Mouse (Mus musculus): ENCODE data around the gene Actc1. TPM values are rescaled to one million over a fixed set of nuclear protein-coding genes. Genes with fewer than 3 reads are reported as not detected.
A peak's percentile ranks its signal among the peaks of the same experiment; 100 is the strongest.

The Actc1 gene
- polyA plus RNA-seq, 1 experiment from 2014 or later, result 188 TPM

DNA sequence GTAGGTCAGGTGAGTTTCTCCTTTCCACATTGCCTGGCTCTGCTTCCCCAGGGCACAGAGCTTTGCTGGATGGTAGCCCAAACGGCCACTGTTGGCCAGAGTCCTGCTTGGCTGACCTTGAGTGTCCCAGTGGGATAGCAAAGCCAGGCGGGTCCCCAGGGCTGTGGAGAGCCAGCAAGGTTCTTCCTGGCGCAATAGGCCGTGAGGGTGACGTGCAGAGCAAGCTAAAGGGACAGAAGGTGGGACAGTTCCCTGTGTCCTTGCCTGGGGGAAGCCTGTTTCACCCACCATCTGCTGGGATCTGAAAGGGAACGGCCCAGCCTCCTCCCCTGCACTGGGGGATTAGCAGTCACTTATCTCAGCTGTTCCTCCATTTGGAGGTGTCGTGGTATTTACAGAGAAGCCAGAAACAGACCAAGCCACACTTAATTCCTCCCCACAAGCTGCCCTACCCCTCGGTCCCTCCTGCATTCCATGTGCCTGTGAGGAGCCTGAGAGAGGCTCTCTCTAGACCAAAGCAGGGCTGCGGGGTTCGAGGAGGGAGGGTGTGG is 4.0 kb upstream of the Actc1 start:
- WGBS, result 38% methylated on average over 10 of the region's 10 CpGs
- Histone ChIP-seq H3K4me3 (ENCODE audit: low read depth, low read length) (no peak overlapping the region), H3K36me3 (ENCODE audit: control insufficient read depth, insufficient read depth, low read length) (no peaks in the 10 kb centered on the region), H3K9me3 (ENCODE audit: control insufficient read depth, low read length) (no peaks in the 10 kb centered on the region), H3K27ac (ENCODE audit: low read depth, low read length) (no peak overlapping the region), H3K4me1 (ENCODE audit: control insufficient read depth, insufficient read depth, low read length) (no peaks in the 10 kb centered on the region), H3K27me3 (ENCODE audit: control insufficient read depth, insufficient read depth, low read length) (no peaks in the 10 kb centered on the region), H3K9ac (ENCODE audit: low read length) (no peak overlapping the region), H3K4me2 (ENCODE audit: low read depth) (no peak overlapping the region)
- ATAC-seq (ENCODE audit: insufficient read depth, low FRiP score, low TSS enrichment), result no peak
- peak; percentile 16 for DNase-seq (ENCODE audit: low spot score)

GRCm38 (mm10) chr2:114054129-114054528 is 781 bp upstream of the Actc1 start:
- H3K4me2 ChIP-seq (ENCODE audit: low read depth), result no peak overlapping the region
- H3K9me3 ChIP-seq (ENCODE audit: control insufficient read depth, low read length), result no peaks in the 10 kb centered on the region
- no peaks in the 10 kb centered on the region for H3K36me3 ChIP-seq (ENCODE audit: control insufficient read depth, insufficient read depth, low read length)
- WGBS, result 85% methylated on average over 4 of the region's 4 CpGs
- no peaks in the 10 kb centered on the region for H3K4me1 ChIP-seq (ENCODE audit: control insufficient read depth, insufficient read depth, low read length)
- no peak overlapping the region for H3K4me3 ChIP-seq (ENCODE audit: low read depth, low read length)
- no peak for DNase-seq (ENCODE audit: low spot score)
- no peak overlapping the region for H3K9ac ChIP-seq (ENCODE audit: low read length)
- H3K27me3 ChIP-seq (ENCODE audit: control insufficient read depth, insufficient read depth, low read length), result no peaks in the 10 kb centered on the region
- H3K27ac ChIP-seq (ENCODE audit: low read depth, low read length), result no peak overlapping the region
- ATAC-seq (ENCODE audit: insufficient read depth, low FRiP score, low TSS enrichment), result no peak

DNA sequence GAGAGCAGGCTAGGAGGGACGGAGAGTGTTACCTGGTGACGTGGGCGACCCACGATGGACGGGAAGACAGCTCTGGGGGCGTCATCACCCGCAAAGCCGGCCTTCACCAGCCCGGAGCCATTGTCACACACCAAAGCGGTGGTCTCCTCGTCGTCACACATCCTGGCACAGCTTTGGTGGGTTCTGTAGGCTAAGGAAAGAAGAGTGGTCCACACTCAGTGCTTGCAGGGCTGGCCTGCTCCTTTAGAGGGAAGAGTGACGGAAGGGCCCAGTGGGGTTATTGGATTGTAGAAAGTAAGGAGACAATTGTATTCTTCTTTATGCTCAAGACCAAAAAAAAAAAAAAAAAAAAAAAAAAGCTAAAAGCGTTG is 1.5 kb downstream of the Actc1 start:
- WGBS, result 92% methylated on average over 13 of the region's 14 CpGs
- H3K27me3 ChIP-seq (ENCODE audit: control insufficient read depth, insufficient read depth, low read length), result no peaks in the 10 kb centered on the region
- no peaks in the 10 kb centered on the region for H3K4me1 ChIP-seq (ENCODE audit: control insufficient read depth, insufficient read depth, low read length)
- ATAC-seq (ENCODE audit: insufficient read depth, low FRiP score, low TSS enrichment), result no peak
- H3K27ac ChIP-seq (ENCODE audit: low read depth, low read length), result no peak overlapping the region
- H3K9me3 ChIP-seq (ENCODE audit: control insufficient read depth, low read length), result no peaks in the 10 kb centered on the region
- H3K36me3 ChIP-seq (ENCODE audit: control insufficient read depth, insufficient read depth, low read length), result no peaks in the 10 kb centered on the region
- H3K4me3 ChIP-seq (ENCODE audit: low read depth, low read length), result no peak overlapping the region
- H3K9ac ChIP-seq (ENCODE audit: low read length), result no peak overlapping the region
- H3K4me2 ChIP-seq (ENCODE audit: low read depth), result no peak overlapping the region
- DNase-seq (ENCODE audit: low spot score), result no peak

- Histone ChIP-seq H3K9ac (ENCODE audit: low read length) (no peak overlapping the region), H3K9me3 (ENCODE audit: control insufficient read depth, low read length) (no peaks in the 10 kb centered on the region), H3K36me3 (ENCODE audit: control insufficient read depth, insufficient read depth, low read length) (no peaks in the 10 kb centered on the region), H3K27me3 (ENCODE audit: control insufficient read depth, insufficient read depth, low read length) (no peaks in the 10 kb centered on the region), H3K4me2 (ENCODE audit: low read depth) (no peak overlapping the region), H3K27ac (ENCODE audit: low read depth, low read length) (no peak overlapping the region), H3K4me3 (ENCODE audit: low read depth, low read length) (no peak overlapping the region), H3K4me1 (ENCODE audit: control insufficient read depth, insufficient read depth, low read length) (no peaks in the 10 kb centered on the region)
- ATAC-seq (ENCODE audit: insufficient read depth, low FRiP score, low TSS enrichment) (no peak), DNase-seq (ENCODE audit: low spot score) (no peak)
- WGBS, result 92% methylated on average over 7 of the region's 7 CpGs
Observed at GRCm38 (mm10) chr2:114051111-114051870, 2.1 kb downstream of the Actc1 start.

DNA sequence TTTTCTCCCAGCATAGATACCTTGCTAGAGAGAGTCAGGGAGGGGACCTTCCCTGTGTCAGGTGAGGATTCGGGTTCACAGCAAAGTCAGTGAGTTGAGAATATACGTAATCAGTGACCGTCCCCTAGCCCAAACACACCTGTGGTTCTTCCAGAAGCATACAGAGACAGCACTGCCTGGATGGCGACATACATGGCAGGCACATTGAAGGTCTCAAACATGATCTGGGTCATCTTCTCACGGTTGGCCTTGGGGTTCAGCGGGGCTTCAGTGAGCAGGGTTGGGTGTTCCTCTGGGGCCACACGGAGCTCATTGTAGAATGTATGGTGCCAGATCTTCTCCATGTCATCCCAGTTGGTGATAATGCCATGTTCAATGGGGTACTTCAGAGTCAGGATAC is 3.2 kb downstream of the Actc1 start:
- WGBS, result 92% methylated on average over 7 of the region's 7 CpGs
- no peak for ATAC-seq (ENCODE audit: insufficient read depth, low FRiP score, low TSS enrichment)

GRCm38 (mm10) chr2:114049372-114049771 is 4.0 kb downstream of the Actc1 start:
- Histone ChIP-seq H3K36me3 (ENCODE audit: control insufficient read depth, insufficient read depth, low read length) (no peaks in the 10 kb centered on the region), H3K4me1 (ENCODE audit: control insufficient read depth, insufficient read depth, low read length) (no peaks in the 10 kb centered on the region), H3K4me3 (ENCODE audit: low read depth, low read length) (no peak overlapping the region), H3K4me2 (ENCODE audit: low read depth) (no peak overlapping the region), H3K9me3 (ENCODE audit: control insufficient read depth, low read length) (no peaks in the 10 kb centered on the region), H3K27ac (ENCODE audit: low read depth, low read length) (no peak overlapping the region), H3K9ac (ENCODE audit: low read length) (no peak overlapping the region), H3K27me3 (ENCODE audit: control insufficient read depth, insufficient read depth, low read length) (no peaks in the 10 kb centered on the region)
- DNase-seq (ENCODE audit: low spot score), result no peak
- 96% methylated on average over 7 of the region's 7 CpGs for WGBS
- no peak for ATAC-seq (ENCODE audit: insufficient read depth, low FRiP score, low TSS enrichment)

More for the DNA sequence above, 3.2 kb downstream of the Actc1 start:
- Histone ChIP-seq H3K27me3 (ENCODE audit: control insufficient read depth, insufficient read depth, low read length) (no peaks in the 10 kb centered on the region), H3K4me1 (ENCODE audit: control insufficient read depth, insufficient read depth, low read length) (no peaks in the 10 kb centered on the region), H3K4me2 (ENCODE audit: low read depth) (no peak overlapping the region), H3K36me3 (ENCODE audit: control insufficient read depth, insufficient read depth, low read length) (no peaks in the 10 kb centered on the region), H3K9me3 (ENCODE audit: control insufficient read depth, low read length) (no peaks in the 10 kb centered on the region), H3K9ac (ENCODE audit: low read length) (no peak overlapping the region), H3K27ac (ENCODE audit: low read depth, low read length) (no peak overlapping the region), H3K4me3 (ENCODE audit: low read depth, low read length) (no peak overlapping the region)
- no peak for DNase-seq (ENCODE audit: low spot score)

DNA sequence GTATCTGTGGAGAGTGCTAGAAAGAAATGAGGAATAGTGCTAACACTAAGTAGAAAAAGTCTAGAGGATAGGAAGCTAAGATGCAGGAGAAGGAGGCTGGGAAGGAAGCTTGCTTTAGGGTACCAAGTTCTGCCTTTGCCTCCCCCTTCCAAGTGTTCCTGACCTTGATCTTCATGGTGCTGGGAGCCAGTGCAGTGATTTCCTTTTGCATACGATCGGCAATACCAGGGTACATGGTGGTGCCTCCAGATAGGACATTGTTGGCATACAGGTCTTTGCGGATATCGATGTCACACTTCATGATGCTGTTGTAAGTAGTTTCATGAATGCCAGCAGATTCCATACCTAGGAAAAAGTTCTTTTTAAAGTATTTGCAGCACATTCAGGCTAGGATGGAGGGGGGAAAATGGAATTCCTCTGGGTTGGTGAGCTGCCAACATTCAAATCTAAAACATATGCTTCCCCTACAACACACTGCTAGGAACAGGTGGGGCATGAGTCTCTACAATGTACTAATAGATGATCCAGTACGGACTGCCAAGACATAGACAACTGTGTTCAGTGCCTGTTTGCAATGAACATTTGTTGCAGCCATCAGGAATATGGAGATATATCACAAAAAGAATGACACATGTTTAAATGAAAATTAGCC is 5.3 kb downstream of the Actc1 start:
- Histone ChIP-seq H3K4me1 (ENCODE audit: control insufficient read depth, insufficient read depth, low read length) (no peaks in the 10 kb centered on the region), H3K27ac (ENCODE audit: low read depth, low read length) (no peak overlapping the region), H3K4me3 (ENCODE audit: low read depth, low read length) (no peak overlapping the region), H3K36me3 (ENCODE audit: control insufficient read depth, insufficient read depth, low read length) (no peaks in the 10 kb centered on the region), H3K4me2 (ENCODE audit: low read depth) (no peak overlapping the region), H3K9me3 (ENCODE audit: control insufficient read depth, low read length) (no peaks in the 10 kb centered on the region), H3K9ac (ENCODE audit: low read length) (no peak overlapping the region), H3K27me3 (ENCODE audit: control insufficient read depth, insufficient read depth, low read length) (no peaks in the 10 kb centered on the region)
- ATAC-seq (ENCODE audit: insufficient read depth, low FRiP score, low TSS enrichment), result no peak
- DNase-seq (ENCODE audit: low spot score), result no peak
- 90% methylated on average over 5 of the region's 5 CpGs for whole genome bisulfite sequencing

DNA sequence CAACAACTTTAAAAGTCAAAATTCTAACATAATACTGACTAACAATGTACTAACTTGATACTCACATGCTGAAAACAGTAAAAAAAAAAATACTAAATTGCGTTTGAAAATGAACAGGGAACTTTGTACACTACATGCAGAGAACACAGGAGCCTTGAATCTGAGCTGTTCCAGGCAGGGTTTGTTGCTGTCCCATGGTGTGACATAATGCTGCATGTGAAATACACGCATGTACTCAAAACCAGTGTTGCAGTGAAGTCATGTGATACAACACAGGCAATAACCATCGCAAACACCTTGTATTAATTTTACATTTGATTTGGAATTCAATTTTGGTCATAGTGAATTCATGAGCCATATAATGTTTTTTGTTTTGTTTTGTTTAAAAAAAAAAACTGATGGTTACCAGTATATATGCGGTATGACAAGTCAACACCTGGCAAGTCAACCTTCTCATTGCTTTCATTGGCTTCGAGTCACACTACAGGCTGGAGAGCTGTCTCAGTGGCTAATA is 7.1 kb downstream of the Actc1 start:
- DNase-seq (ENCODE audit: low spot score) (no peak), ATAC-seq (ENCODE audit: insufficient read depth, low FRiP score, low TSS enrichment) (no peak)
- no peak overlapping the region for H3K9ac ChIP-seq (ENCODE audit: low read length)
- H3K4me1 ChIP-seq (ENCODE audit: control insufficient read depth, insufficient read depth, low read length), result no peaks in the 10 kb centered on the region
- H3K27me3 ChIP-seq (ENCODE audit: control insufficient read depth, insufficient read depth, low read length), result no peaks in the 10 kb centered on the region
- WGBS, result 93% methylated on average over 5 of the region's 5 CpGs
- H3K4me2 ChIP-seq (ENCODE audit: low read depth), result no peak overlapping the region
- no peaks in the 10 kb centered on the region for H3K36me3 ChIP-seq (ENCODE audit: control insufficient read depth, insufficient read depth, low read length)
- H3K4me3 ChIP-seq (ENCODE audit: low read depth, low read length), result no peak overlapping the region
- H3K27ac ChIP-seq (ENCODE audit: low read depth, low read length), result no peak overlapping the region
- H3K9me3 ChIP-seq (ENCODE audit: control insufficient read depth, low read length), result no peaks in the 10 kb centered on the region

- H3K9me3 ChIP-seq (ENCODE audit: control insufficient read depth, low read length), result no peaks in the 10 kb centered on the region
- no peak overlapping the region for H3K4me3 ChIP-seq (ENCODE audit: low read depth, low read length)
- H3K27me3 ChIP-seq (ENCODE audit: control insufficient read depth, insufficient read depth, low read length), result no peaks in the 10 kb centered on the region
- no peak for ATAC-seq (ENCODE audit: insufficient read depth, low FRiP score, low TSS enrichment)
- no peak overlapping the region for H3K4me2 ChIP-seq (ENCODE audit: low read depth)
- no peaks in the 10 kb centered on the region for H3K4me1 ChIP-seq (ENCODE audit: control insufficient read depth, insufficient read depth, low read length)
- H3K36me3 ChIP-seq (ENCODE audit: control insufficient read depth, insufficient read depth, low read length), result no peaks in the 10 kb centered on the region
- 72% methylated on average over 2 of the region's 2 CpGs for WGBS
- no peak overlapping the region for H3K27ac ChIP-seq (ENCODE audit: low read depth, low read length)
- no peak for DNase-seq (ENCODE audit: low spot score)
- no peak overlapping the region for H3K9ac ChIP-seq (ENCODE audit: low read length)
Observed at GRCm38 (mm10) chr2:114037926-114038325, 15.4 kb downstream of the Actc1 start.

Data from neural tube, embryonic 11.5 days (tissue).